Mouse (Mus musculus): ENCODE measurements around the gene Mst1r. TPM values are rescaled to one million over a fixed set of nuclear protein-coding genes. Genes with fewer than 3 reads are reported as not detected.

Gene Mst1r
- polyA plus RNA-seq, 1 experiment from 2014 or later, result 0.67 TPM

- DNase-seq (ENCODE audit: low spot score), result no peak
- Histone ChIP-seq H3K4me1 (replicated peaks) (peaks cover 16% of the 10 kb centered on the region), H3K27ac (no peak overlapping the region), H3K36me3 (peaks cover 98% of the 10 kb centered on the region), H3K9me3 (no peaks in the 10 kb centered on the region), H3K4me3 (no peak overlapping the region), H3K27me3 (ENCODE audit: insufficient read depth, poor library complexity, severe bottlenecking) (no peaks in the 10 kb centered on the region)
- 92% methylated on average over 9 of the region's 9 CpGs for WGBS
Measured at GRCm38 (mm10) chr9:107964681-107965080, 58.0 kb downstream of the Mst1r start.

GRCm38 (mm10) chr9:107966676-107967075, 60.0 kb downstream of the Mst1r start:
- Histone ChIP-seq H3K9me3 (no peaks in the 10 kb centered on the region), H3K27me3 (ENCODE audit: insufficient read depth, poor library complexity, severe bottlenecking) (no peaks in the 10 kb centered on the region), H3K27ac (no peak overlapping the region), H3K36me3 (peaks cover 98% of the 10 kb centered on the region), H3K4me1 (replicated peaks) (peaks cover 5% of the 10 kb centered on the region; the same call in 1 of the 2 replicates), H3K4me3 (no peak overlapping the region)
- WGBS, result 92% methylated on average over 10 of the region's 10 CpGs
- no peak for DNase-seq (ENCODE audit: low spot score)

GRCm38 (mm10) chr9:107967437-107967836, 60.8 kb downstream of the Mst1r start:
- no peak overlapping the region for H3K27ac ChIP-seq
- no peaks in the 10 kb centered on the region for H3K27me3 ChIP-seq (ENCODE audit: insufficient read depth, poor library complexity, severe bottlenecking)
- no peak overlapping the region for H3K4me3 ChIP-seq
- no peaks in the 10 kb centered on the region for H3K4me1 ChIP-seq (replicated peaks)
- DNase-seq (ENCODE audit: low spot score), result no peak
- WGBS, result 90% methylated on average over 6 of the region's 6 CpGs
- peaks cover 97% of the 10 kb centered on the region for H3K36me3 ChIP-seq
- H3K9me3 ChIP-seq, result no peaks in the 10 kb centered on the region

- H3K27me3 ChIP-seq (ENCODE audit: insufficient read depth, poor library complexity, severe bottlenecking), result no peaks in the 10 kb centered on the region
- no peak for DNase-seq (ENCODE audit: low spot score)
- no peak overlapping the region for H3K4me3 ChIP-seq
- no peaks in the 10 kb centered on the region for H3K4me1 ChIP-seq (replicated peaks)
- 93% methylated on average over 7 of the region's 7 CpGs for WGBS
- H3K27ac ChIP-seq, result no peak overlapping the region
- H3K36me3 ChIP-seq, result peaks cover 93% of the 10 kb centered on the region
- no peaks in the 10 kb centered on the region for H3K9me3 ChIP-seq
Measured at GRCm38 (mm10) chr9:107968531-107968930, 61.9 kb downstream of the Mst1r start.

Other genes with a start within 250 kb of the Mst1r start
- 6.4 and 7.2 TPM in 2 replicates for gene Slc38a3, start 237.3 kb upstream of the Mst1r start, polyA plus RNA-seq (2016; fragmentation: Nextera tagmentation; extraction: Ambion mirVana)
- gene Gnat1, start 227.2 kb upstream of the Mst1r start, polyA plus RNA-seq (2016; fragmentation: Nextera tagmentation; extraction: Ambion mirVana), result 2.6 and 3.1 TPM in 2 replicates
- 14.5 and 16.4 TPM in 2 replicates for gene Sema3f, start 196.4 kb upstream of the Mst1r start, polyA plus RNA-seq (2016; fragmentation: Nextera tagmentation; extraction: Ambion mirVana)
- gene Rbm5, start 135.9 kb upstream of the Mst1r start, polyA plus RNA-seq (2016; fragmentation: Nextera tagmentation; extraction: Ambion mirVana), result 196 and 204 TPM in 2 replicates
- 87.6 and 98.2 TPM in 2 replicates for gene Rbm6, start 33.6 kb upstream of the Mst1r start, polyA plus RNA-seq (2016; fragmentation: Nextera tagmentation; extraction: Ambion mirVana)
- gene Mon1a, start 18.7 kb upstream of the Mst1r start, polyA plus RNA-seq (2016; fragmentation: Nextera tagmentation; extraction: Ambion mirVana), result 13.4 and 16.6 TPM in 2 replicates
- gene Actl11, start 21.6 kb downstream of the Mst1r start, polyA plus RNA-seq (2016; fragmentation: Nextera tagmentation; extraction: Ambion mirVana), result not detected in 2 replicates
- gene Camkv, start 28.8 kb downstream of the Mst1r start, polyA plus RNA-seq (2016; fragmentation: Nextera tagmentation; extraction: Ambion mirVana), result 13.0 and 13.1 TPM in 2 replicates
- gene Traip, start 43.3 kb downstream of the Mst1r start, polyA plus RNA-seq (2016; fragmentation: Nextera tagmentation; extraction: Ambion mirVana), result 24.3 and 35.3 TPM in 2 replicates
- gene Uba7, start 68.6 kb downstream of the Mst1r start, polyA plus RNA-seq (2016; fragmentation: Nextera tagmentation; extraction: Ambion mirVana), result 8.5 and 9.6 TPM in 2 replicates
- gene Gm20661, start 76.2 kb downstream of the Mst1r start, polyA plus RNA-seq (2016; fragmentation: Nextera tagmentation; extraction: Ambion mirVana), result 1.5 and 1.8 TPM in 2 replicates
- gene Inka1, start 79.0 kb downstream of the Mst1r start, polyA plus RNA-seq (2016; fragmentation: Nextera tagmentation; extraction: Ambion mirVana), result 59.8 and 61.0 TPM in 2 replicates
- gene Cdhr4, start 85.6 kb downstream of the Mst1r start, polyA plus RNA-seq (2016; fragmentation: Nextera tagmentation; extraction: Ambion mirVana), result 2.4 and 3.0 TPM in 2 replicates
- 0.46 and 0.54 TPM in 2 replicates for gene Gm20662, start 89.5 kb downstream of the Mst1r start, polyA plus RNA-seq (2016; fragmentation: Nextera tagmentation; extraction: Ambion mirVana)
- 60.1 and 65.5 TPM in 2 replicates for gene Ip6k1, start 95.6 kb downstream of the Mst1r start, polyA plus RNA-seq (2016; fragmentation: Nextera tagmentation; extraction: Ambion mirVana)
- gene Gmppb, start 142.4 kb downstream of the Mst1r start, polyA plus RNA-seq (2016; fragmentation: Nextera tagmentation; extraction: Ambion mirVana), result 24.9 and 30.7 TPM in 2 replicates
- 2.4 and 3.4 TPM in 2 replicates for gene Amigo3, start 146.3 kb downstream of the Mst1r start, polyA plus RNA-seq (2016; fragmentation: Nextera tagmentation; extraction: Ambion mirVana)
- gene Mst1, start 173.6 kb downstream of the Mst1r start, polyA plus RNA-seq (2016; fragmentation: Nextera tagmentation; extraction: Ambion mirVana), result 0.34 and 0.39 TPM in 2 replicates
- 36.6 and 39.1 TPM in 2 replicates for gene Rnf123, start 176.5 kb downstream of the Mst1r start, polyA plus RNA-seq (2016; fragmentation: Nextera tagmentation; extraction: Ambion mirVana)
- 77.0 and 83.8 TPM in 2 replicates for gene Apeh, start 187.7 kb downstream of the Mst1r start, polyA plus RNA-seq (2016; fragmentation: Nextera tagmentation; extraction: Ambion mirVana)

Measured in hindbrain, embryonic 10.5 days (tissue).